Mouse (Mus musculus) left cerebral cortex, adult 18-20 months (tissue): Measurements from ENCODE around the gene Tff1. TPM values are rescaled to one million over a fixed set of nuclear protein-coding genes. Genes with fewer than 3 reads are reported as not detected.

ENCODE experiments used
- total RNA-seq, 2 experiments: library from RNA; stranded (reverse); gene quantifications; 2 replicates each; pipeline ENCODE4 v1.2.3; 2021

Tff1 gene
- total RNA-seq, 2 experiments from 2014 or later = not detected

Other genes with a start within 250 kb of the Tff1 start
- under 1 TPM in 1 of 2 experiments, not detected in 1; 0.16 TPM for gene Umodl1, start 210.6 kb downstream of the Tff1 start, total RNA-seq
- 10 to 100 TPM; 70.5 to 80.0 TPM for gene Abcg1, start 107.6 kb downstream of the Tff1 start, total RNA-seq
- gene Tff3, start 35.6 kb downstream of the Tff1 start, total RNA-seq = not detected
- gene Tff2, start 21.0 kb downstream of the Tff1 start, total RNA-seq = not detected
- under 1 TPM in 1 of 2 experiments, not detected in 1; 0.12 TPM for gene Tmprss3, start 33.7 kb upstream of the Tff1 start, total RNA-seq
- not detected for gene Ubash3a, start 42.6 kb upstream of the Tff1 start, total RNA-seq
- gene Rsph1, start 112.1 kb upstream of the Tff1 start, total RNA-seq = 10 to 100 TPM; 15.4 to 16.8 TPM
- gene Slc37a1, start 121.5 kb upstream of the Tff1 start, total RNA-seq = 10 to 100 TPM; 10.2 to 10.7 TPM
- 10 to 100 TPM; 21.2 to 22.4 TPM for gene Pde9a, start 220.9 kb upstream of the Tff1 start, total RNA-seq